Mouse (Mus musculus): ENCODE results near the gene Bcl2l10.

- TF ChIP-seq CTCF (IDR thresholded peaks at IDR 0.05; ENCODE audit: low read depth, low read length) (no peak), TAL1 (conservative IDR thresholded peaks at IDR 0.05; ENCODE audit: low read depth, low read length) (no peak), GATA1 (IDR thresholded peaks at IDR 0.05; ENCODE audit: borderline replicate concordance, low read length) (no peak)
Measured at GRCm38 (mm10) chr9:75376428-75376827, 28.9 kb downstream of the Bcl2l10 start.
